Mouse (Mus musculus) T-helper 2 cell (primary cell): ENCODE measurements at regions not wholly inside any gene's neighbourhood (a gene's known extent, or its start where the extent isn't known, plus 50 kb on each side); places are given as distances from the start of the nearest gene placed in this dataset.

ENCODE experiments used
- in situ Hi-C: fragments of 300-600 bp; cut with MboI, MseI; formaldehyde crosslinking; loops from one replicate; pipeline ENCODE4 v1.15.1; 2025; ENCODE audit warnings: high pct_unique_total_duplicates

DNA sequence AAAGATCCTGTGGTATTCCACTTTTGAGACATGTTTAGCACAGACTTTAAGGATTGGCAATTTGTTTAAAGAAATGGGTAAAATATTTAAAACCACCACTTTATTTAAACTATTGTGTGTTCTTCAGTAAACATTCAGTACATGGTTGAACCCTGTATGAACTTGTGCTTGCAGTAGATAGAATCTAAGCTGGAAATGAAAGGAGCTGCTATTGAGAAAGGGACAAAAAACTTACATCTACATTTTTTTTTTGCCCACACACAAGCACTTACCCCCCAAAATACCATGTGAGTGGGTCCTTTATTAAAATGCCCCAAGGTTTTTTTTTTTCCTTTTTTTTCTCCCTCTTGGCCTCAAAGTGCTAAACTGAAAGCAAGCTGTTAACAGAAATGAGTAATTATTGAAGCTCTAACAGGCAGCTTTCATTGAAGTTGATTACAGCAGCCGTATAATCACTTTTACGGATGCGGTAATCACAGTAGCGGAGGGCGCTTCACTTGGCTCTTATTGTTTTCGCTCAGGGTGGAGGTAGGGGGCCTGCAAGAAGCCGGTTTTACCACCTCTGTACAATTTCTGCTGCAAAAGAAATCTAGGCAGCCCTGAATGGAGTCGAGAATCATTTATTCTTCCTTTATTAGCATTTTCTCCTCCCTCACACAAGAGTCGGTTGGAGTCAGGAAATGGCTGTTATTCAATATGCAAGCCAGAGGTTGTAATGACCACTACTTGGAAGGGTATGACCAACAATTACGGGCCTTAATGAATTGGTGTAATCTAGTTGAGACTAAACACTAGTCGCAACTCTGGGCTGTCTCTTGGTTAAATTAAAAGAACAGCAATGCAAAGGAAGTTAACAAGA, 257.7 kb downstream of the Lmo4 start:
- in situ Hi-C loops: no loop called here

GRCm38 (mm10) chr3:143939068-143939709, 265.8 kb downstream of the Lmo4 start:
- in situ Hi-C loops: no loop called here

GRCm38 (mm10) chr3:143925322-143925721, 279.7 kb downstream of the Lmo4 start:
- in situ Hi-C loops: no loop called here

GRCm38 (mm10) chr3:143919744-143920143, 285.3 kb downstream of the Lmo4 start:
- in situ Hi-C loops: no loop called here

GRCm38 (mm10) chr3:143914341-143915217, 290.4 kb downstream of the Lmo4 start:
- in situ Hi-C loops: no loop called here

DNA sequence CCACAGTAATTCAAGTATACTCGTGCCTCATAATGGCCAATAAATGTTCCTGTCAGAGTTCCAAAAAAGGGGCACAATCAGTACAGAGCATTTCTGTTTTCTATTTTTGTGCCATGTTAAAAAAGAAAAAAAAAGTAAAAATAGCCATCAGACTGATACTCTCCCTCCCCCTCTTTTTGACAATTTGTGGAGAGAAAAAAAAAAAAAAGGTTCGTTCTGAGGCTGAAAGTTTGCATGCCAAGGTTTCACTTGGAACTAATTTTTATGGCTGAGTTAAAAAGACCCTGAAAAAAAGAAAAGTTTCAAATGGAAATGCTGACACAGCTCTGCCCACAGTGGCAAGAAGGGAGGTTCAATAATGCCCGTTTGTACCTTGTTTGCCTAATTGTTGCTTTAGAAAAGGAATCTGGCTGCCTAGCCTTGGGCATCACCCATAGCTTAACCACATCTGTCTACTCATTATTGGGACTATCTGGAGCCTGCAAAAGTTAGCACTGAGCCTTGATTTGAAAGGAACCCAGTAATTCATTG, 291.9 kb downstream of the Lmo4 start:
- in situ Hi-C loops: no loop called here

DNA sequence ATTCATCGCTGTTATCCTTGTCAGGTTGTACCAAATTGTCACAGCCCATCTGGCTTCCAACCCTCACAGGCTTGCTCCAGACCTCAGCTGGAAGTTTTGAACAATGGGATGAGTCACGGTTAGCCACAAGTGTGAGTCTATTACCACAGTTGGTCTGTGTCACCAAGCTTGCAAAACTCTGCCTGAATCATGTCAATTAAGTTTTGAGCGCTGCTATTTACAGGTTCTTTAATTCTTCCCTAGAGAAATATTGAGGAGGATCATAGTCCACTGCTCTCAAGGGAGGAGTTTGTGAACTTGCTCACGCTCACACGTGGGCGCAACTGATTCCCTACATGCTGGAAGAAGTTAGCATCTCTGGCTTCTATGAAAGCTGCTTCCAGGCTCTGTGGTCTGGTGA, 292.6 kb downstream of the Lmo4 start:
- in situ Hi-C loops: no loop called here

GRCm38 (mm10) chr3:143909341-143909740, 295.7 kb downstream of the Lmo4 start:
- in situ Hi-C loops: no loop called here

- in situ Hi-C loops: no loop called here
Observed at GRCm38 (mm10) chr3:143903421-143903820, 301.6 kb downstream of the Lmo4 start.

GRCm38 (mm10) chr3:143880813-143881212, 324.2 kb downstream of the Lmo4 start:
- in situ Hi-C loops: no loop called here

- in situ Hi-C loops: no loop called here
Observed at GRCm38 (mm10) chr3:143873876-143874275, 331.1 kb downstream of the Lmo4 start.

DNA sequence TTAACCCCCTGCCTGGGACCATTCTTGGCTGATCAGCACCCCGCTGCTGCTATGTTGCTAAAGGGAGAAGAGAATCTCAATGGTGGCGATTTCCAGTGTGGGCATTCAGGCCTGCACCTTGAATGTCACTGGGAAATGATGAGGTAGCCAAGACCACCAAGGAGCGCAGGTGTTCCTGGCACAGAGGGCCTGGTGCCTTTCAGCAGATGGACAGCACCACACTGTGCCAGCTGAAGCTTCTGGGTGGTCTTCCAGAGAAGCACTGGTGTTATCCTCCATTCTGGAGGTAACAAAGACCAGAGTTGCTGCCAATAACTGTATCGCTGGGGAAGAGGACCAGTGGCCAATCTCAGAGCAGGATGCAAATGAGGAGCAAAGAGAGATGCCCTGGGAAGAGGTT, 338.5 kb downstream of the Lmo4 start:
- in situ Hi-C loops: no loop called here

DNA sequence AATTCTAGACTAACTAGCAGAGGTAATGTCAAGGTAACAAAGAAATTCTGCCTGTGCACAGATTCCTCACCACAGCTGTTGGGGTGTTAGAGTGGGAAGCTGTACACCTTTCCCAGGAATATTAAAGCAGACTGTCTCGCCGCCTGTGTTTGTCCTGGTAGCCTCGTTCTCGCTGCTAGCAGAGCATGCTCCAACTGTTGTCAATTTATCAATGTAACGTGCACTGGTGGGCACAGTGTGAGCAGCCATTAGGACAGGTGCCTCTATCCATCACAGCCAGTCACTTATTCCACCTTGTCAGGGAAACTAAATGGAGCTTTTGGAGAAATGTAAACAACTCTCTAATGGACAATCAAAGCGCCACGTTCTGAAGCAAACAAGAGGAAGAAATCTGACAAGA, 339.4 kb downstream of the Lmo4 start:
- in situ Hi-C loops: no loop called here

- in situ Hi-C loops: no loop called here
Observed at GRCm38 (mm10) chr3:143864490-143864889, 340.5 kb downstream of the Lmo4 start.

DNA sequence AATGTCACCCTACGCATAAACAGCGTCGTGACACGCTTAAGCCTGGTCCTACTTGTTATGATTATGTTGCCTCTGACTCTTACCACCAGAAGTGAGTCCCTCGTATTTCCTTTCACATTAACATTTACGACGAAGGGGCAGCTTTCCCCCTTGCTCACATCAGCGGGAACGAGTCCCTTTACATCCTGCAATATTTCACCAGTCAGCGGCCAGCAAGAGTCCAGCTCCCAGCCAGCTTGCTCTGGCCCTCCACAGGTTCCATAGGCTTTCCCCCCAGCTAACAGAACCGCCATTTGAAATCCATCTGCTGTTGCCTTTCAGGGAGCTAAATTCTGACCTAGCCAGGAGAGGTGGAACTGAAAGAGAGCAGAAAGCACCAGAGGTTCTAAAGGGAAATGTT, 342.5 kb downstream of the Lmo4 start:
- in situ Hi-C loops: no loop called here

DNA sequence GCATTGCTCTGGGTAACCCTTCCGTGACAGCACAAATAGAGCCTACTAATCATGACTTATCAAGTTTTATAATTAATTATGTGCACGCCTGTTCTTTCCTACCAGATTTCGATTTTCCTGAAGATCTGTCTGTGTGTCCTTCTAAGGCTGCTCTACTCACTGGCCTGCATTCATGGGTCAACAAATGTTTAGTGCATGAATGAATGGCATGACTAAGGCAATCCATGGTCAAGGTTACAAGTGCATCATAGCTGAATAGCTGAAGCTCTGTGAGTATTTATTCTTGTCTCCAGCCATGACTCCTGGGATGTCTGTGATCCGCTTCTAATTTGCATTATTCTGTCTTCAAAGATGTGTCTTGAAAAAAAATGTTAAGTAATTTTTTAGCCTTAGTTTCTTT, 343.2 kb downstream of the Lmo4 start:
- in situ Hi-C loops: no loop called here

- in situ Hi-C loops: no loop called here
Observed at GRCm38 (mm10) chr3:143835611-143836240, 369.3 kb downstream of the Lmo4 start.

DNA sequence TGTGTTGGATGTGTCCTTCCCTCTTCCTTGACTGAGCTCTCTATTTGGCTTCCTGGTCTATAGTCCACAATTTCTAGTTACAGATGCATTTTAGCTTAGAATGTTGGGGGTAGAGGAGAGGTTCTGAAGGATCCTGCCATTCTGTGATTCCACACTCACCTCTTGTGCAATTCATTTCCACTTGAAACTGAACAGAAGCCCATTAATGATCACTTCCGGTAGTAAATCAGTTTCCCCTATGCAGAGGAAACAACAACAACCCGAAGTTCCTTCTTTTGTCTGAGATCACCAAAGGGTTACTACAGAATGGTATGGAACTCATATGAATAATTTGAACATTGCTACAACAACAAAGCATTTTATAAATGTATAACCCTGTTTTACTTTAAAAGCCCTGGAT, 370.3 kb downstream of the Lmo4 start:
- in situ Hi-C loops: no loop called here

DNA sequence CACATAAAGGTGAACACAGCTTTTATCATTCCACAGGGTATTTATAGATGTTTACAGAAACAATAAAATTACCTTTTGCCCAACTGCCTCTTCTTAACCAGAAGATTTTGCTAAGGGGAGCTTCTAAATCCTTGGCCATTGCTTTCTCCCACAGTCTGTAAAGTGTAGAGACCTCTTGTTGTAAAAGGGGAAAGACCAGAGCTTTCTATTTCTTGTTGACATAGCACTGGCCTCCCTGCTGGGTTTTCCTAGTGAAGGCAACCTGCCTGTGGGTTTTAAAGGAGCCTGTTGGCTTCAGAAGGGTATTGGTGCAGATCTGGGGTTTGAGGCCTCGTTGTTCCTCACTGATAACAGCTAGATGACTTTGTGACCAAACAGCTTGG, 381.6 kb downstream of the Lmo4 start:
- in situ Hi-C loops: no loop called here

DNA sequence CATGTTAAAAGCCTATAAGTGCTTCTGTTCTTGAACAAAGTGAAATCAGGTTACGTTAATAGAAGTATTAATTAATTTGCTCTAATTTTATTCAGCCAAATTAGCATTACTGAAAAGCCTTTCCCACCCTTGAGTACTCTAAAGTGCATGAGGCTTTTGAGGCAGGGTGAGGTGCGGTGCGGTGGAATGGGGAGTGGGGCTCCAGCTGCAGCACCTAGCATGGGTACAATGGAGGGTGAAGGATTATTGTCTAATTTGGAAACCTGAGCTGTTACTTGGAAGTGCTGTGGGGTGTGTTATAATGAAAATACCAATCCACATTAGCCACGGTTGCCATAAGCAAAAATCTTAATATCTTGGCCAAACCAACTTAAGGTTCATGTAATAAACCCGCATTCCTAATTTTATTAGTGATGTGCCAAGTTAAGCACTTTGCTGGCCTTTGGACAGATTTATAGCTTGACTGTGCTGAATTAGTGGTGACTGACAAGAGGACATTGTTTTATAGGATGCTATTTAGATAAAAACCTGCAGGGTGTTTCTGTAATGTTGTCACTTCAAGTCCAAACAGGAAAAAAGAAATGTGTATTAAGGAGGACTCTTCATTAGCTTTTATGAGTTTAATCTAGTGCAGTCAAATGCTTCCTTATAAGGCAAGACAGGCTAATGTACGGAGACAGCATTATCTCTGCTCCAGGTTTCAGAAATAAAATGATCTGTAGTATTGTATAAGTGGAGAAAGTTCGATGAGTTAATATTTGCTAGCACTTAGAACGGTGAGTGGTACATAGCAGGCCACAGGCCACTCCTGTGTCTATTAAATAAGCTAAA, 382.2 kb downstream of the Lmo4 start:
- in situ Hi-C loops: no loop called here

DNA sequence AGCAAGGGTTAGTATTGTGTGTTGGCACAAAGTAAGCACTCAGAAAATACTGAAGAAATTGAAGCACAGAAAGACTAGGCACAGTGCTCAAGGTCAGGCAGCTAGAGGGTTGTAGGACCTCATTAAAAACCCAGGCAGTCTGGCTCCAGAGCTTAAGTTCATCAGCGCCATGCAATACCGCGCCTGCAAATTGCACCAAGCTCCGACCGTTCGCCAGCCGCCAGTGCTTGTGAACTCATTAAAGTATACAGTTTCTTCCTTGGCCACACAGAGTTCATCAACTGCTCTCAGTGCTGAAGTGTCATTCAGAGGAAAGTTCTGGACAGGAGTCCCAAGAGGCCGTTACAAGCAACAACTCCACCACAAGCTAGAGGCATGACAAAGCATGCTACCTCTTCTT, 397.5 kb downstream of the Lmo4 start:
- in situ Hi-C loops: no loop called here
